Mouse (Mus musculus): ENCODE data around the gene Phip. TPM values are rescaled to one million over a fixed set of nuclear protein-coding genes. Genes with fewer than 3 reads are reported as not detected.

The Phip gene
- total and polyA plus RNA-seq, 2 experiments from 2014 or later = 51.0 to 56.9 TPM

DNA sequence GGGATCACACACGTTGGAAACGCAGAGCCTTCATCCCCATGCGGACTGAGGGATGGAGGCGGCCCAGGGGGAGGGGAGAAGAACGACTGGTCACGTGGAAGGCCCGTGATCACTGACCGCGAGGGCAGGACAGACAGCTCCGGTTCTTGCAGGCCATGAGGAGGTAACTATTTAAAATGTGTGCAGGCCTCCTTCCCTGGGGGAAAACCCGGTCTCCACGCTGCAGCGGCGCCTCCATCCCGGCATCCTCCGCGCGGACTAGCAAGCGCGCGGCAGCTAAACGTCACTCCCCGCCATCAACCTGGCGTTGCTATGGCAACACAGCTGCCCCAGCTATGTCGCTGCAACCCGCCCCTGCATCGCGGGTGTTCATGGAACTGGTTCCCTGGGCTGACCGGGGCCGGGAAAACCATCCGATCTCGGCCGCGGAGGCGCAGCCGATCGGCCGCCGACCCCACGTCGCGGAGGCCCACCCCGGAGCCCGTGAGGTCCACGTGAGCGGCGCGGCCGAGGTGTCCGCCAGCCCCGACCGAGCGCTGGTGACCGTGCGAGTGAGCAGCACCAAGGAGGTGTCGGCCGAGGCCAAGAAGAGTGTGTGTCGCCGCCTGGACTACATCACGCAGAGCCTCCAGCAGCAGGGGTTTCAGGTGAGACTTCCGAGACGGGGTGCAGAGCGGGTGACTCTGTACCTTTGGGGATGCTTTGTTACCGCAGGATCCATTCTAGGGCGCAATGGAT lies 145.5 kb downstream of the Phip start:
- Histone ChIP-seq H3K4me2 (ENCODE audit: low read depth, low read length) (peak overlapping the region; percentile 71), H3K27ac (peak overlapping the region; percentile 94), H3K9me3 (ENCODE audit: low read length) (no peaks in the 10 kb centered on the region), H3K4me3 (ENCODE audit: low read length) (peak overlapping the region; percentile 87), H3K27me3 (ENCODE audit: insufficient read depth, low read length) (no peaks in the 10 kb centered on the region), H3K4me1 (ENCODE audit: insufficient read depth, low read length) (0 out of 2 replicates have a peak, but pooled peaks cover 5% of the 10 kb centered on the region), H3K36me3 (ENCODE audit: insufficient read depth, low read length) (no peaks in the 10 kb centered on the region), H3K9ac (replicated peaks; ENCODE audit: low read length) (peak overlapping the region; percentile 87)
- WGBS = under 1% methylated on average over 65 of the region's 65 CpGs
- peak; percentile 97 for DNase-seq (ENCODE audit: low spot score)
- TF ChIP-seq CTCF (IDR thresholded peaks at IDR 0.05; ENCODE audit: low read depth) = no peak
- ATAC-seq = peak; percentile 95

DNA sequence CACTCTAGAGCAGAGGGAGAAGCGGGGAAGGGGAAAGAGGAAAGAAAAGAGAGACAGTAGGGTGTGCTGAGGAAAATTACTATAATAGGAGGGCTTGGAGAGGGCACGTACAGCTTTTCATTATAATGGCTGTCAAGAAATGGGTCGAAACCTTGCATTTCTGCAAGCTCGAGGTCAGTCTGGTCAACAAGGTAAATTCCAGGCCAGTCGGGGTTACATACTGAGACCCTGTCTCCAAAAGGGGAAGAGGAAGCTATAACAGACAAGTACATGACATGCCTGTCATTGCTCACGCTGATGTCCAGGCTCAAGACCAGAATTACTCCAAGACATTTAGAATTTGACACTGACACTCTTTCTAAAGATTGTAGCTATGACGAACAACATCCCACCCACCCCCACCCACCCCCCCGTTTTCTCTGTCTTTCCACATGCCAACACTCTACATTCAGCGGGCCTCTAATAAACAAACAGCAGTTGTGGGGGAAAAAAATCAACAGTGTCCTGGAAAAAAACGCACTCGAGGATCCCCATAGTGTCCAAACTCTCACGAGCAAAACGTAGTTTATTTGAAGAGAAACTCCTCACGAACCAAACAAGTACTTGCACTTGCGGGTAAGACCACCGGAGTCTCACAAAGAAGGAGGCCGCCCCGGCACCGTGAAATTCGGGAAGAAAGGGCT lies 146.2 kb downstream of the Phip start, which contains the start of gene Irak1bp1:
TSS of gene Irak1bp1 (plus strand) at position 534 of the 683 bp plus-strand sequence.
- Histone ChIP-seq H3K27ac (peak within 1 kb of the TSS; percentile 94), H3K4me2 (ENCODE audit: low read depth, low read length) (peak within 1 kb of the TSS; percentile 71), H3K36me3 (ENCODE audit: insufficient read depth, low read length) (no peaks in the 10 kb centered on the region), H3K27me3 (ENCODE audit: insufficient read depth, low read length) (no peaks in the 10 kb centered on the region), H3K9ac (replicated peaks; ENCODE audit: low read length) (peak within 1 kb of the TSS; percentile 87), H3K4me3 (ENCODE audit: low read length) (peak within 1 kb of the TSS; percentile 87), H3K4me1 (ENCODE audit: insufficient read depth, low read length) (0 out of 2 replicates have a peak, but pooled peaks cover 5% of the 10 kb centered on the region), H3K9me3 (ENCODE audit: low read length) (no peaks in the 10 kb centered on the region)
- no peak for TF ChIP-seq CTCF (IDR thresholded peaks at IDR 0.05; ENCODE audit: low read depth)
- DNase-seq (ENCODE audit: low spot score) = no peak
- ATAC-seq = peak; percentile 54
- 8% methylated on average over 20 of the region's 20 CpGs for WGBS

DNA sequence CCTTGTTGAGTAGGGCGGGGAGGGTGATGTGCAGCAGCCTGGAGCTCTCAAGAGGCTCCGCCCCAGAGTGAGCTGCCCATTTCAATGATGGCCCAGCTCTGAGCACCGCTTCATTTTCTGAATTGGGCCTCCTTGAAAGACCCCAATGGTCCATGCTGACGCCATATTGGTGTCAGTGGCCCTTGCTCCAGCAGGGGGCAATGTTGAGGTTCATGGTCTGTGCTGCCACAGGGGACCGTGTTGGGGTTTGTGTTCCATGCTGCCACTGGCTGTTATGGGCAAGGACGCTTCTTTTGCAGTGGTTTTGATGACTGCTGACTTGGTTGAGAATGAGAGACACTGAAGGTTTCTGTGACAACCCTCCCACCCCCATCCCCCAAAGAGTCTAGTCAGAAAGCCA lies 148.9 kb downstream of the Phip start:
- no peak for TF ChIP-seq CTCF (IDR thresholded peaks at IDR 0.05; ENCODE audit: low read depth)
- no peak overlapping the region for H3K9ac ChIP-seq (replicated peaks; ENCODE audit: low read length)
- 98% methylated on average over 6 of the region's 6 CpGs for WGBS
- H3K9me3 ChIP-seq (ENCODE audit: low read length) = no peaks in the 10 kb centered on the region
- H3K4me3 ChIP-seq (ENCODE audit: low read length) = no peak overlapping the region
- no peaks in the 10 kb centered on the region for H3K36me3 ChIP-seq (ENCODE audit: insufficient read depth, low read length)
- no peaks in the 10 kb centered on the region for H3K27me3 ChIP-seq (ENCODE audit: insufficient read depth, low read length)
- no peak overlapping the region for H3K4me2 ChIP-seq (ENCODE audit: low read depth, low read length)
- H3K27ac ChIP-seq = no peak overlapping the region
- no peak for ATAC-seq
- 0 out of 2 replicates have a peak, but pooled peaks cover 5% of the 10 kb centered on the region for H3K4me1 ChIP-seq (ENCODE audit: insufficient read depth, low read length)
- DNase-seq (ENCODE audit: low spot score) = no peak

Other genes with a start within 250 kb of the Phip start
- 21.3 and 27.0 TPM in 2 replicates for gene Irak1bp1, start 146.0 kb downstream of the Phip start, total RNA-seq (2014; rRNA removed)
- gene Irak1bp1, start 146.0 kb downstream of the Phip start, polyA plus RNA-seq (2015; fragmentation: Nextera tagmentation; extraction: Ambion mirVana) = 40.5 and 42.3 TPM in 2 replicates
- 48.0 and 55.1 TPM in 2 replicates for gene Hmgn3, start 171.2 kb upstream of the Phip start, total RNA-seq (2014; rRNA removed)
- 213 and 240 TPM in 2 replicates for gene Hmgn3, start 171.2 kb upstream of the Phip start, polyA plus RNA-seq (2015; fragmentation: Nextera tagmentation; extraction: Ambion mirVana)

Data from hindbrain, postnatal 0 days (tissue).